Mouse (Mus musculus) liver, adult 2 months (tissue): ENCODE results near the gene Kdm1b.

Experiments used
- CTCF ChIP-seq: fragments of 200-500 bp; IDR thresholded peaks from 2 replicates; pipeline ENCODE4 v1.5.1; 2011; ENCODE audit warnings: low read depth, low read length, control low read depth
- POLR2A ChIP-seq: fragments of 200-500 bp; IDR thresholded peaks from 2 replicates; pipeline ENCODE4 v1.6.1; 2011; ENCODE audit warnings: low read length, control low read depth; ENCODE audit not compliant: insufficient read depth; ENCODE audit errors: extremely low read depth

- TF ChIP-seq CTCF = peak; percentile 34; the same call in 1 of the 2 replicates
- TF ChIP-seq POLR2A = 0 out of 2 replicates have a peak, but pooled peaks have one; percentile 12
Observed at GRCm38 (mm10) chr13:47105711-47106579, 62.6 kb downstream of the Kdm1b start, which contains the start of gene Dek.
